Mouse (Mus musculus) splenic B cell, adult 2 months (primary cell): ENCODE results near the gene Pxk.
"Not testable (repeated sequence)": the region's sequence is repeated elsewhere in the genome, so short reads cannot be mapped to it uniquely, and the experiment has no call there.

Source experiments
- DNase-seq: peaks from one replicate; pipeline ENCODE4 v3.0.0-alpha.2; 2011; ENCODE audit warnings: low read depth, low spot score
- H3K27me3 ChIP-seq: 2 replicates; pipeline ENCODE4 v1.6.1; 2012; ENCODE audit warnings: mild to moderate bottlenecking, low read length, moderate library complexity, mixed read lengths; ENCODE audit not compliant: control insufficient read depth, poor library complexity, insufficient read depth, severe bottlenecking
- H3K36me3 ChIP-seq: 2 replicates; pipeline ENCODE4 v1.6.1; 2012; ENCODE audit warnings: mild to moderate bottlenecking, low read length, moderate library complexity, mixed read lengths; ENCODE audit not compliant: control insufficient read depth, poor library complexity, insufficient read depth, severe bottlenecking

Gene Pxk

GRCm38 (mm10) chr14:8114756-8115155 lies 16.7 kb downstream of the Pxk start:
- no peaks in the 10 kb centered on the region for H3K27me3 ChIP-seq
- no peak for DNase-seq
- H3K36me3 ChIP-seq: peaks cover 7% of the 10 kb centered on the region

DNA sequence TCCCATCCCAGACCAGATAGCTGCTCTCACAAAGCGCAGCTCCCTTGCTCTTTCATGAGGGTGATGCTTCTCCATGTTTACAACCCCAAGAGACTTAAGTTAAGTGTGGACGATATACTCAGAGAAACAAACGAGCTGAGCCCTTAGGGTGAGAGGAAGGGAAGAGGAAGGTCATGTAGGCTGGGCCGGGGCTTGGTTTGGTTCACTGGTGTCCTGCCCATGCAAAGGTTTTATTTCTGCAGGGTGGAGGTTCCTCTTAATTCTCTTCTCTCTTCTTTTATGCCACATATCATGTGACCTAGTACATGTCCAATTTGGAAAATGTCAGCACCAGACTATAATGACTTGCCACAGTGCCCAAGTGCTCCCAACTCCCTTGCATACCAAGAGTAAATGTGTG lies 17.8 kb downstream of the Pxk start:
- H3K27me3 ChIP-seq: no peaks in the 10 kb centered on the region
- peak; percentile 66 for DNase-seq

GRCm38 (mm10) chr14:8117371-8117770 lies 19.4 kb downstream of the Pxk start:
- no peaks in the 10 kb centered on the region for H3K27me3 ChIP-seq
- DNase-seq: no peak
- H3K36me3 ChIP-seq: peaks cover 17% of the 10 kb centered on the region

More for the DNA sequence above, 17.8 kb downstream of the Pxk start:
- H3K36me3 ChIP-seq: peaks cover 9% of the 10 kb centered on the region

GRCm38 (mm10) chr14:8119454-8119853 lies 21.4 kb downstream of the Pxk start:
- Histone ChIP-seq H3K27me3 (no peaks in the 10 kb centered on the region), H3K36me3 (peaks cover 24% of the 10 kb centered on the region)
- DNase-seq: no peak

DNA sequence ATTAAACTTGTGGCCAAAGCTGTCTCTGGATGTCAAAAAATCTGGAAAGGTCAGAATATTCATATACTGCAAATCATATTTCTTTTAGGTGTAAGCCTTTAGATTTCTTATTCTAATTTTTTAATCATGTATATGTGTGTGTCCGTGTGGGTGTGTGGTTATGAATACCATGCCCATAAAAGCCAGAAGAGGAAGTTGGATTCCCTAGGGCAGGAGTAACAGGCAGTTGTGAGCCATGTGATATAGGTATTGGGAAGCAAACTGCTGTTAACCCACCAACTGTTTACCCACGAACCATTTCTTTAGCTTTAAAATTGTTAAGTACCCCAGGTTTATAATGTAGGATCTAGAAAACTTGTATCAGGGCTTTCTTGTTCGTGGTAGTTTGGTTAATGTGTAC lies 21.9 kb downstream of the Pxk start:
- DNase-seq: peak; percentile 36
- peaks cover 24% of the 10 kb centered on the region for H3K36me3 ChIP-seq
- no peaks in the 10 kb centered on the region for H3K27me3 ChIP-seq

GRCm38 (mm10) chr14:8123141-8123540 lies 25.1 kb downstream of the Pxk start:
- peaks cover 29% of the 10 kb centered on the region for H3K36me3 ChIP-seq
- no peak for DNase-seq
- H3K27me3 ChIP-seq: no peaks in the 10 kb centered on the region

GRCm38 (mm10) chr14:8123611-8124010 lies 25.6 kb downstream of the Pxk start:
- H3K36me3 ChIP-seq: peaks cover 28% of the 10 kb centered on the region
- not testable (repeated sequence) for H3K27me3 ChIP-seq, DNase-seq

GRCm38 (mm10) chr14:8124046-8124881 lies 26.3 kb downstream of the Pxk start:
- Histone ChIP-seq H3K27me3 (no peaks in the 10 kb centered on the region), H3K36me3 (peaks cover 28% of the 10 kb centered on the region)
- DNase-seq: no peak

DNA sequence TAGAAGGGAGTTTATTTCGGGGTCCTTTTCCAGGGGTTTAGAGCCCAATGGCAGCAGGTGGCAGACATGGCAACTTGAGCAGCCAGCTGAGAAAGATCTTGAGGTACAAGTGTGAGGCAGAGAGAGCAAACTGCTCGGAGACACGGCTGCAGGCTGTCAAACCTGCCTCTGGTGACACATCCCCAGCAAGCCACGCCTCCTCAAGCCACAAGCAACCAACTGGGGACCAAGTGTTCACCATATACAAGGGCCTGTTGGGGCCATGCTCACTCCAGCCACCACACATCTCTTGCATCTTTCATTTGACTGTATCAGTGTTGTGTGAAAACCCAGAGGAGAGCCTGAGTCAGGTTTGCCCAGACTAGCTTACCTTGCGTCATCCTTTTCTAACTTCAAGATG lies 30.0 kb downstream of the Pxk start:
- Histone ChIP-seq H3K36me3 (peaks cover 17% of the 10 kb centered on the region), H3K27me3 (no peaks in the 10 kb centered on the region)
- peak; percentile 31 for DNase-seq

- Histone ChIP-seq H3K36me3 (peaks cover 10% of the 10 kb centered on the region), H3K27me3 (no peaks in the 10 kb centered on the region)
- DNase-seq: peak; percentile 75
Measured at GRCm38 (mm10) chr14:8132789-8133188, 34.8 kb downstream of the Pxk start.

DNA sequence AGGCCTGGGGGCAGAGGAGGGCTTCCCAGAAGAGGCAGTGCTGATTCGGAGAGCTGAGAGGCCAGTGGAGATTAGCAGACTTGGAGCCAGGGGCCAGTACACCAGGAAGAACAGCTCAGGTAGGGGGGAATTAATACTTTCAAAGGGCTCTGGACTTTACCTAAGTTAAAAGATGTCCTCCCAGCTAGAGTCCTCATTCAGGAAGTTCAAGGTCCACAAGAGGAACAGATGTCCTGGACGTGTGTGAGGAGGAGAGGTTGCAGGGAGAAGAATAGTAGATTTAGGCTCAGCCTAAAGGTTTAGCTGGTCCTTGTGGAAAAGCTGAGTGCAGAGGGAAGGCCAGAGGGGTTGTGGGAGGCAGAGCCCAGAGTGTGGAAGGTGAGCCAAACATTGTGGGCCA lies 36.2 kb downstream of the Pxk start:
- DNase-seq: no peak
- Histone ChIP-seq H3K27me3 (no peaks in the 10 kb centered on the region), H3K36me3 (peaks cover 17% of the 10 kb centered on the region)

DNA sequence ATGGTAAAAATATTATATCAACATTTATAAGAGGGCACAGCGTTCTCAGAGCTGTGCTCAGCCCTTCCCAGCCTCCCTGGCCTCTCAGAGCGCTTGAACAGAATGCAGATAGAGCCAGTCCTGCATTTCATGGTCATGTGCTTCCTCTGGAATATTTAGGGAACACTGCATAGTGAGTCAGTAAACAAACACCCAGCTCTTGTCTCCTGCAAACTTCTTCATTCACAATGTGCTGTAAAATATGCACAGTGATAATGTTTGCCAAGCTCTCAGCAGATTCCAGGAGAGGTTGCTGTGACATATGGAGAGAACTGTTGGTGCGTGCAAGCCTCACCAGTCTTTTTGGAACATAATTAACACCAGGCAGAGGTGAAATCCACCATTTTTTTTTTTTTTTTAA lies 37.1 kb downstream of the Pxk start:
- Histone ChIP-seq H3K27me3 (no peaks in the 10 kb centered on the region), H3K36me3 (peaks cover 17% of the 10 kb centered on the region)
- DNase-seq: no peak

- H3K36me3 ChIP-seq: peaks cover 31% of the 10 kb centered on the region
- peak; percentile 40 for DNase-seq
- no peaks in the 10 kb centered on the region for H3K27me3 ChIP-seq
Measured at GRCm38 (mm10) chr14:8139724-8140710, 42.0 kb downstream of the Pxk start.

- Histone ChIP-seq H3K27me3 (no peaks in the 10 kb centered on the region), H3K36me3 (peaks cover 33% of the 10 kb centered on the region)
- DNase-seq: no peak
Measured at GRCm38 (mm10) chr14:8141131-8141530, 43.1 kb downstream of the Pxk start.
